Mouse (Mus musculus): ENCODE results near the gene Slco1a5. TPM values are rescaled to one million over a fixed set of nuclear protein-coding genes. Genes with fewer than 3 reads are reported as not detected.
"Not testable (repeated sequence)": the region's sequence is repeated elsewhere in the genome, so short reads cannot be mapped to it uniquely, and the experiment has no call there.

Gene Slco1a5
- polyA plus RNA-seq (2014; fragmentation: Nextera tagmentation; extraction: Ambion mirVana), result 0.18 and 0.35 TPM in 2 replicates

DNA sequence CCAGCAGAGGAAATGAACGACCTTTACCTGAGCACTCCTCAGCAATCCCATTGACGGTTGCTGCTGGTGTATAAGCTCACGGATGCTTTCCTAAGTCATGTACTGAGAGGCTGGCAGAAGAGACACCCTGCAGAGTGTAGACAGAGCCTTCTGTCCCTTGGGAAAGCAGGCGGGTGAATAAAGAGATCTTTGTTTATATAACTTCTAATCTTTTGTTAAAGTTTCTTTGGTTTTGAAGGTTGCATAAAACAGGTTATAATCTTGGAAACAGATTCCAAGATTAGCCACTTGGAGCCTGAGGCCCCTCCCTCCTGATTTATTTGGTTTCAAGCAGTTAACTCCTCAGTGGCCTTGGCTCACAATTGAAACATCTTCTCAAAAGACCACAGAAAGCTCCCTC lies at the start of gene Slco1a5:
Gene Slco1a5, minus strand, starts transcription at position 101 of the 400 bp plus-strand sequence.
- H3K9me3 ChIP-seq (ENCODE audit: control insufficient read depth, low read length), result no peaks in the 10 kb centered on the region
- H3K27me3 ChIP-seq (ENCODE audit: control insufficient read depth, insufficient read depth, low read length), result no peaks in the 10 kb centered on the region
- H3K36me3 ChIP-seq (ENCODE audit: control insufficient read depth, insufficient read depth, low read length), result no peaks in the 10 kb centered on the region
- no peak within 1 kb of the TSS for H3K4me3 ChIP-seq (ENCODE audit: low read depth, low read length)
- H3K4me1 ChIP-seq (ENCODE audit: control insufficient read depth, insufficient read depth, low read length), result no peaks in the 10 kb centered on the region
- no peak for ATAC-seq (ENCODE audit: low read depth)
- no peak within 1 kb of the TSS for H3K4me2 ChIP-seq (ENCODE audit: low read depth, low read length)
- H3K9ac ChIP-seq (replicated peaks; ENCODE audit: low read depth, low read length), result no peak within 1 kb of the TSS
- no peak within 1 kb of the TSS for H3K27ac ChIP-seq (ENCODE audit: low read depth, low read length)
- WGBS, result 27% methylated on average over 4 of the region's 4 CpGs

DNA sequence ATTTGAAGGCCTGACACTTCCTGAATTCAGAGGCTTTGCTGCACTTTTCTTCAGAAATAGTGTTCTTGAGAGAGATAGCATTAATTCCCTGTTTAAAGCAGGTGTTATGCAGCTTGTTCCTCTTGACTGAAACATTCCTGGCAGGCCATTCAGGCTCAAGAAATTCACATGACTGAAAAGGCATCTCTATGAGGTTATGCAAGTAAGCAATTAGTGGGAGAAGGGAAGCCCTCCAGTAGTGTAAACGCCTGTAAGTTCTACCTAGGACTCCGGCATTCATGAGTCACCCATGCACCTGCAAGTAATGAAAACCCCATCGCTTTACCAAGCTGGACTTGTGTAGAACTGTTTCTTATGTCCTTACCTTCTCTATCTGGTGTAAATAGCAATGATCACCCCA lies 46.8 kb upstream of the Slco1a5 start:
- no peak for ATAC-seq (ENCODE audit: low read depth)
- WGBS, result 93% methylated on average over 3 of the region's 3 CpGs
- Histone ChIP-seq H3K27ac (ENCODE audit: low read depth, low read length) (no peak overlapping the region), H3K36me3 (ENCODE audit: control insufficient read depth, insufficient read depth, low read length) (peaks cover 37% of the 10 kb centered on the region), H3K4me1 (ENCODE audit: control insufficient read depth, insufficient read depth, low read length) (no peaks in the 10 kb centered on the region), H3K9me3 (ENCODE audit: control insufficient read depth, low read length) (no peaks in the 10 kb centered on the region), H3K4me2 (ENCODE audit: low read depth, low read length) (no peak overlapping the region), H3K9ac (replicated peaks; ENCODE audit: low read depth, low read length) (no peak overlapping the region), H3K27me3 (ENCODE audit: control insufficient read depth, insufficient read depth, low read length) (no peaks in the 10 kb centered on the region), H3K4me3 (ENCODE audit: low read depth, low read length) (no peak overlapping the region)

GRCm38 (mm10) chr6:142367565-142367964 lies 44.8 kb upstream of the Slco1a5 start:
- ATAC-seq (ENCODE audit: low read depth), result no peak
- Histone ChIP-seq H3K27me3 (ENCODE audit: control insufficient read depth, insufficient read depth, low read length) (no peaks in the 10 kb centered on the region), H3K4me2 (ENCODE audit: low read depth, low read length) (no peak overlapping the region), H3K9ac (replicated peaks; ENCODE audit: low read depth, low read length) (no peak overlapping the region), H3K4me3 (ENCODE audit: low read depth, low read length) (no peak overlapping the region), H3K36me3 (ENCODE audit: control insufficient read depth, insufficient read depth, low read length) (peaks cover 46% of the 10 kb centered on the region), H3K4me1 (ENCODE audit: control insufficient read depth, insufficient read depth, low read length) (no peaks in the 10 kb centered on the region), H3K27ac (ENCODE audit: low read depth, low read length) (no peak overlapping the region), H3K9me3 (ENCODE audit: control insufficient read depth, low read length) (no peaks in the 10 kb centered on the region)
- 91% methylated on average over 3 of the region's 3 CpGs for WGBS

DNA sequence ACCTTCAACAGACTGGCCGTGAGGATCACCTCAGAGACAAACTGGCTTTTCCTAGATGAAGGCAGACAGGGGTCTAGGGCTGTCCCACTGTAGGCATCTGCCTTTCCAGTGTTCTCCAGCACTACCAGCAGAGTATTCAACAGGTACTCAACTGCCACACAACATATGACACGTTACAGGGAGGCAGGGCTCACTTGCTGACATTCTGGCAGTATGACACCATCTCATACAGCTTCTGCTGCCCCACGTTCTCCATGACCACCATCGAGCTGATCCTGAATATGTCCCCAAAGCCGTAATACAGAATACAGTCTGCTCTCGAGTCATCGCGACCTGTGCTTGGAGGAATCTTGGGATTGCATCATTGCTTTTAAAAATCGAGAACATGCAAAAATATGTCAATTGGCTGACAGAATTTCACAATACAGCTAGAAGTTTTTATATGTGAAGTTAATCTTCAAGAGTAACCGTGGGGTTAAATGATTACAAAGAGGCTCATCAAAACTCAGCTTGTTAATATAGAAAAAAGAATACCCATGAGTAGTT lies 43.8 kb upstream of the Slco1a5 start:
- H3K4me1 ChIP-seq (ENCODE audit: control insufficient read depth, insufficient read depth, low read length), result no peaks in the 10 kb centered on the region
- no peaks in the 10 kb centered on the region for H3K9me3 ChIP-seq (ENCODE audit: control insufficient read depth, low read length)
- no peak overlapping the region for H3K9ac ChIP-seq (replicated peaks; ENCODE audit: low read depth, low read length)
- no peak overlapping the region for H3K4me3 ChIP-seq (ENCODE audit: low read depth, low read length)
- H3K36me3 ChIP-seq (ENCODE audit: control insufficient read depth, insufficient read depth, low read length), result peaks cover 47% of the 10 kb centered on the region
- no peak overlapping the region for H3K4me2 ChIP-seq (ENCODE audit: low read depth, low read length)
- H3K27ac ChIP-seq (ENCODE audit: low read depth, low read length), result no peak overlapping the region
- no peaks in the 10 kb centered on the region for H3K27me3 ChIP-seq (ENCODE audit: control insufficient read depth, insufficient read depth, low read length)
- ATAC-seq (ENCODE audit: low read depth), result no peak
- WGBS, result 96% methylated on average over 10 of the region's 10 CpGs

GRCm38 (mm10) chr6:142365742-142366472 lies 43.1 kb upstream of the Slco1a5 start:
- no peaks in the 10 kb centered on the region for H3K27me3 ChIP-seq (ENCODE audit: control insufficient read depth, insufficient read depth, low read length)
- H3K9ac ChIP-seq (replicated peaks; ENCODE audit: low read depth, low read length), result no peak overlapping the region
- no peak overlapping the region for H3K27ac ChIP-seq (ENCODE audit: low read depth, low read length)
- no peak for ATAC-seq (ENCODE audit: low read depth)
- H3K9me3 ChIP-seq (ENCODE audit: control insufficient read depth, low read length), result no peaks in the 10 kb centered on the region
- H3K4me1 ChIP-seq (ENCODE audit: control insufficient read depth, insufficient read depth, low read length), result no peaks in the 10 kb centered on the region
- peaks cover 50% of the 10 kb centered on the region for H3K36me3 ChIP-seq (ENCODE audit: control insufficient read depth, insufficient read depth, low read length)
- H3K4me2 ChIP-seq (ENCODE audit: low read depth, low read length), result no peak overlapping the region
- H3K4me3 ChIP-seq (ENCODE audit: low read depth, low read length), result no peak overlapping the region
- 92% methylated on average over 8 of the region's 8 CpGs for WGBS

DNA sequence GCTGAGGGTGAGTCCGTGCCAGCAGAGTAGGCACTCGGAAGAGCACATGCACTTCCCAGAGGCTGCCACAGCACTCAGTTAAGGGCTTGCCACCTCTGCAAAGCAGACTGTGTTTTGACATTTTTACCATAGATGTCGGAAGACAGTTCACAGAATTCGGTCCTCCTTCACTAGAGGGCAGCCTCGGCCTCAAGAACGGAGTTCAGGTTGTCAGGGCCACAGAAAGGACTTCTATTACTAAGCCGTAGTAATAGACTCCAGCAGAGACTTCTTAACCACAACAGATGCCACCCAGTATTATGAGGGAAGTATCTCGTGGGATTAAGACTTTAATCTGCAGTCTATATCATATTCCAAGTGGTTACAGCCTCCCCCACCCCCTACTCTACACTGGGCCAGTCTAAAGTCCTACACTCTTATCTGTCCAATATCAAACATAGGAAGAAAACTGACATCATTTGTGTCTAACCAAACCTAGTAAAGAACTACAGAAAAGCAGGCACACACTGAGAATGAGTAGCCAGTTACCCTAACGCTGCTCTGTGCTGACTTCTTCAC lies 40.3 kb upstream of the Slco1a5 start:
- H3K4me3 ChIP-seq (ENCODE audit: low read depth, low read length), result no peak overlapping the region
- H3K27me3 ChIP-seq (ENCODE audit: control insufficient read depth, insufficient read depth, low read length), result no peaks in the 10 kb centered on the region
- H3K9ac ChIP-seq (replicated peaks; ENCODE audit: low read depth, low read length), result no peak overlapping the region
- H3K4me1 ChIP-seq (ENCODE audit: control insufficient read depth, insufficient read depth, low read length), result no peaks in the 10 kb centered on the region
- no peaks in the 10 kb centered on the region for H3K9me3 ChIP-seq (ENCODE audit: control insufficient read depth, low read length)
- WGBS, result 73% methylated on average over 9 of the region's 9 CpGs
- peaks cover 50% of the 10 kb centered on the region for H3K36me3 ChIP-seq (ENCODE audit: control insufficient read depth, insufficient read depth, low read length)
- ATAC-seq (ENCODE audit: low read depth), result peak; percentile 31; the same call in 1 of the 2 replicates
- no peak overlapping the region for H3K27ac ChIP-seq (ENCODE audit: low read depth, low read length)
- H3K4me2 ChIP-seq (ENCODE audit: low read depth, low read length), result no peak overlapping the region

DNA sequence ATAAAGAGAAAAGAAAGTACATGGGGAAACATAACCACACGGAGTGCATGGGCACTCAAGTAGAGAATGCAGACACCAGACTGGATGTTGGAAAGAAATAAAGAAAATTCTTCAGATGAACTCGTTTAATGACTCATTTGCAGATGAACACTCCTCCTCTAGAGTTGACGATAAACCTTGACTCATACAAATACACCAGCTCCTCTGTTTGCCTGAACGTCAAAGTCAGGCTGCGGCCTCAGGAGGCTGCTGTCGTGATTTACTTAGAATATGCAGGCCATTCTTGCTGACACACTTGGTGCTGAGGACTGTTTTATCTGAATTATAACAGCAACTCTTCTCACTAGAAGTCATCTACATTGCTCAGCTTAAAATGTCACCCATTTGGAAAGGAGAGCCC lies 39.3 kb upstream of the Slco1a5 start:
- Histone ChIP-seq H3K36me3 (ENCODE audit: control insufficient read depth, insufficient read depth, low read length) (peaks cover 56% of the 10 kb centered on the region), H3K4me2 (ENCODE audit: low read depth, low read length) (no peak overlapping the region), H3K4me1 (ENCODE audit: control insufficient read depth, insufficient read depth, low read length) (no peaks in the 10 kb centered on the region), H3K27me3 (ENCODE audit: control insufficient read depth, insufficient read depth, low read length) (no peaks in the 10 kb centered on the region), H3K9me3 (ENCODE audit: control insufficient read depth, low read length) (no peaks in the 10 kb centered on the region), H3K27ac (ENCODE audit: low read depth, low read length) (no peak overlapping the region), H3K4me3 (ENCODE audit: low read depth, low read length) (no peak overlapping the region), H3K9ac (replicated peaks; ENCODE audit: low read depth, low read length) (no peak overlapping the region)
- WGBS, result 94% methylated on average over 6 of the region's 6 CpGs
- ATAC-seq (ENCODE audit: low read depth), result no peak

DNA sequence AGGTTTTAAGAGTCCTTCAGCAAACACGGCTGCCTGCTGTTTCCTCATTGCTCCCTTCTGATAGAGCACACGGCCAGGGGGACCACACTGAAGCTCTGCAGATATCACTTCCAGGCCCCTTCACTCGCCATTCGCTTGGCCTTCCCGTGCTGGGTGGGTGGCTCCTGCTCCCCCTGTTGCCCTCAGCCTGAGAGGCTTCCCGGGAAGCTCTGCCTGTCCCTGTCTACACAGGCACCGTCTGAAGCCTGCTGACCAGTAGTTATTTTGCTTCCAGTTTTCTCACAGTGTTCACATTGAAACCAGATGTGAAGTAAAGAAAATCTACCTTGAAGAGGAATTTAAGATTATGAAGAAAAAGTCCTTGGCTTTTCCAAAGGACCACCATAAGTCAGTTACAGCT lies 34.3 kb upstream of the Slco1a5 start:
- H3K27me3 ChIP-seq (ENCODE audit: control insufficient read depth, insufficient read depth, low read length), result no peaks in the 10 kb centered on the region
- no peak overlapping the region for H3K4me2 ChIP-seq (ENCODE audit: low read depth, low read length)
- H3K36me3 ChIP-seq (ENCODE audit: control insufficient read depth, insufficient read depth, low read length), result peaks cover 62% of the 10 kb centered on the region
- H3K4me1 ChIP-seq (ENCODE audit: control insufficient read depth, insufficient read depth, low read length), result no peaks in the 10 kb centered on the region
- WGBS, result 78% methylated on average over 7 of the region's 7 CpGs
- no peaks in the 10 kb centered on the region for H3K9me3 ChIP-seq (ENCODE audit: control insufficient read depth, low read length)
- no peak overlapping the region for H3K9ac ChIP-seq (replicated peaks; ENCODE audit: low read depth, low read length)
- no peak overlapping the region for H3K4me3 ChIP-seq (ENCODE audit: low read depth, low read length)
- ATAC-seq (ENCODE audit: low read depth), result no peak
- no peak overlapping the region for H3K27ac ChIP-seq (ENCODE audit: low read depth, low read length)

GRCm38 (mm10) chr6:142352099-142352498 lies 29.3 kb upstream of the Slco1a5 start:
- H3K9ac ChIP-seq (replicated peaks; ENCODE audit: low read depth, low read length); H3K4me2 ChIP-seq (ENCODE audit: low read depth, low read length); H3K4me3 ChIP-seq (ENCODE audit: low read depth, low read length); ATAC-seq (ENCODE audit: low read depth); H3K27me3 ChIP-seq (ENCODE audit: control insufficient read depth, insufficient read depth, low read length); H3K9me3 ChIP-seq (ENCODE audit: control insufficient read depth, low read length); H3K4me1 ChIP-seq (ENCODE audit: control insufficient read depth, insufficient read depth, low read length); H3K27ac ChIP-seq (ENCODE audit: low read depth, low read length): not testable (repeated sequence)
- peaks cover 40% of the 10 kb centered on the region for H3K36me3 ChIP-seq (ENCODE audit: control insufficient read depth, insufficient read depth, low read length)
- WGBS, result 91% methylated on average over 3 of the region's 3 CpGs
